In the genomic region with DNA sequence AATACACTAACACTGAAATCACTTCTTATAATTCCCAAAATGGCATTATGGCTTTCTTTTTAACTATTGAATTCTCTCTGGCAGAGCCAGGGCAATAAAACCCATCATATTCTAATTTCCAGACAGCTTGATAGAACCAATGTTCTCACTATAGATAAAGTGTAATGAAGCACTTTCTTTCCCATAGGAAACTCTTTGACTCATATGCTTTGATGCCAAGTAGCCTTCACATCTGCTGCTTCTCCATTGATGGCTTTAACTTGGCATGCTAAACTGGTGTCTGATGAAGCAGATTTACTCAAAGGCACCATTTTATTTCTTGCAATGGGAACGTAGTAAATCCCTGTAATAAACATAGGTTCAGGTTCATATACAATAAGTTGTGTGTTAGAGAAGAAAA, we compare ENCODE assay signal across 33 mouse cellular contexts.
DNase-seq lines count a peak whose midpoint lies in the region; ATAC-seq and TF ChIP-seq lines count a peak whose summit lies in the region.
"Had no signal": no experiment of that assay in that cellular context is flagged by ENCODE, and none has a peak within 500 bp of the region (broad histone marks: within the 10 kb centered on the region; RNA-seq: fewer than 3 reads in every experiment).

No protein-coding gene starts in this region.

- TF ChIP-seq POLR2A in brain, embryonic 14.5 days (IDR thresholded peaks at IDR 0.05; ENCODE audit: borderline replicate concordance, extremely low read depth, insufficient read depth, insufficient read length, poor library complexity, severe bottlenecking), result no peak

- no peaks in the 10 kb centered on the region for H3K4me1 ChIP-seq in hindbrain, embryonic 16.5 days (ENCODE audit: control insufficient read depth, insufficient read depth, low read depth, low read length)
- H3K4me1 ChIP-seq in hindbrain, embryonic 12.5 days, result no peaks in the 10 kb centered on the region
- peaks cover 3% of the 10 kb centered on the region; the same call in 1 of the 2 replicates for H3K4me1 ChIP-seq in forebrain, embryonic 14.5 days (ENCODE audit: control insufficient read depth, insufficient read depth, low read length)
- H3K4me1 ChIP-seq in neural tube, embryonic 13.5 days (replicated peaks), result 0 out of 2 replicates have a peak, but pooled peaks cover 3% of the 10 kb centered on the region
- H3K4me1 ChIP-seq: heart, embryonic 12.5 days; kidney, embryonic 15.5 days; limb, embryonic 10.5 days; limb, embryonic 15.5 days; liver, embryonic 13.5 days; megakaryocyte, embryonic 14.5 days; midbrain, embryonic 15.5 days had no signal

- WGBS in hindbrain, embryonic 16.5 days, result 37% methylated on average over 1 of the region's 1 CpGs
- WGBS in hindbrain, embryonic 12.5 days, result 74% methylated on average over 1 of the region's 1 CpGs
- 11% methylated on average over 1 of the region's 1 CpGs for WGBS in forebrain, embryonic 14.5 days
- 24% methylated on average over 1 of the region's 1 CpGs for WGBS in neural tube, embryonic 13.5 days

- H3K4me2 ChIP-seq in hindbrain, embryonic 16.5 days (ENCODE audit: low read length), result no peak overlapping the region
- no peak overlapping the region for H3K4me2 ChIP-seq in hindbrain, embryonic 12.5 days (replicated peaks)
- H3K4me2 ChIP-seq in forebrain, embryonic 14.5 days (ENCODE audit: low read length), result no peak overlapping the region
- no peak overlapping the region for H3K4me2 ChIP-seq in neural tube, embryonic 13.5 days
- H3K4me2 ChIP-seq: heart, embryonic 12.5 days; kidney, embryonic 15.5 days; limb, embryonic 15.5 days; liver, embryonic 13.5 days; midbrain, embryonic 15.5 days had no signal

- DNase-seq in brain, embryonic 14.5 days (ENCODE audit: low read depth), result peak; percentile 89
- DNase-seq in forebrain, embryonic 14.5 days (ENCODE audit: low spot score), result peak; percentile 81
- DNase-seq in layer of hippocampus, postnatal 25 days (ENCODE audit: extremely low spot score in 1 of 2, low spot score in 1 of 2), result no peak
- no peak for DNase-seq in cerebellum, adult 18-20 months
- DNase-seq: adrenal gland, adult 2 months; cerebellum, adult 9-10 months; cerebellum, postnatal 36 days; heart, adult 2 months; heart, postnatal 4 days; kidney, adult 18-20 months; kidney, postnatal 25 days; layer of hippocampus, postnatal 36 days; liver, embryonic 13.5 days; lung, adult 18-20 months; lung, postnatal 4 days; right cerebral cortex, adult 18-20 months; spleen, adult 18-20 months; thymus, adult 2 months; thymus, postnatal 4 days had no signal

- H3K36me3 ChIP-seq in hindbrain, embryonic 16.5 days (ENCODE audit: control insufficient read depth, insufficient read depth, low read length), result no peaks in the 10 kb centered on the region
- H3K36me3 ChIP-seq in hindbrain, embryonic 12.5 days, result no peaks in the 10 kb centered on the region
- H3K36me3 ChIP-seq in forebrain, embryonic 14.5 days (ENCODE audit: control insufficient read depth, insufficient read depth, low read length), result no peaks in the 10 kb centered on the region
- no peaks in the 10 kb centered on the region for H3K36me3 ChIP-seq in neural tube, embryonic 13.5 days
- H3K36me3 ChIP-seq: heart, embryonic 12.5 days; kidney, embryonic 15.5 days; limb, embryonic 10.5 days; limb, embryonic 15.5 days; liver, embryonic 13.5 days; midbrain, embryonic 15.5 days had no signal

- H3K27ac ChIP-seq in hindbrain, embryonic 16.5 days (ENCODE audit: low read depth, low read length), result no peak overlapping the region
- H3K27ac ChIP-seq in hindbrain, embryonic 12.5 days, result no peak overlapping the region
- no peak overlapping the region for H3K27ac ChIP-seq in forebrain, embryonic 14.5 days (ENCODE audit: low read depth, low read length)
- no peak overlapping the region for H3K27ac ChIP-seq in neural tube, embryonic 13.5 days (replicated peaks)
- H3K27ac ChIP-seq: heart, adult 2 months; kidney, embryonic 15.5 days; layer of hippocampus, adult 2 months; limb, embryonic 10.5 days; limb, embryonic 15.5 days; liver, embryonic 13.5 days; midbrain, embryonic 15.5 days had no signal

- no peak overlapping the region for H3K4me3 ChIP-seq in hindbrain, embryonic 16.5 days (ENCODE audit: low read length)
- H3K4me3 ChIP-seq in hindbrain, embryonic 12.5 days, result no peak overlapping the region
- no peak overlapping the region for H3K4me3 ChIP-seq in forebrain, embryonic 14.5 days (ENCODE audit: low read depth, low read length)
- no peak overlapping the region for H3K4me3 ChIP-seq in neural tube, embryonic 13.5 days
- H3K4me3 ChIP-seq: heart, adult 2 months; heart, embryonic 12.5 days; kidney, embryonic 15.5 days; layer of hippocampus, adult 2 months; limb, embryonic 10.5 days; limb, embryonic 15.5 days; liver, embryonic 13.5 days; megakaryocyte, embryonic 14.5 days; midbrain, embryonic 15.5 days had no signal

- no peaks in the 10 kb centered on the region for H3K9me3 ChIP-seq in hindbrain, embryonic 16.5 days (ENCODE audit: control insufficient read depth, low read length)
- H3K9me3 ChIP-seq in hindbrain, embryonic 12.5 days (replicated peaks), result no peaks in the 10 kb centered on the region
- no peaks in the 10 kb centered on the region for H3K9me3 ChIP-seq in forebrain, embryonic 14.5 days (replicated peaks; ENCODE audit: control insufficient read depth, low read length)
- H3K9me3 ChIP-seq in neural tube, embryonic 13.5 days, result no peaks in the 10 kb centered on the region
- H3K9me3 ChIP-seq: heart, embryonic 12.5 days; kidney, embryonic 15.5 days; limb, embryonic 10.5 days; limb, embryonic 15.5 days; liver, embryonic 13.5 days; megakaryocyte, embryonic 14.5 days; midbrain, embryonic 15.5 days had no signal

- H3K27me3 ChIP-seq in hindbrain, embryonic 16.5 days (replicated peaks; ENCODE audit: control insufficient read depth, insufficient read depth, low read length), result no peaks in the 10 kb centered on the region
- H3K27me3 ChIP-seq in hindbrain, embryonic 12.5 days, result no peaks in the 10 kb centered on the region
- no peaks in the 10 kb centered on the region for H3K27me3 ChIP-seq in forebrain, embryonic 14.5 days (replicated peaks; ENCODE audit: control insufficient read depth, insufficient read depth, low read length)
- no peaks in the 10 kb centered on the region for H3K27me3 ChIP-seq in neural tube, embryonic 13.5 days
- H3K27me3 ChIP-seq: CH12.LX; heart, embryonic 12.5 days; kidney, embryonic 15.5 days; limb, embryonic 15.5 days; liver, embryonic 13.5 days; megakaryocyte, embryonic 14.5 days; midbrain, embryonic 15.5 days had no signal

- ATAC-seq in hindbrain, embryonic 16.5 days, result peak; percentile 65; the same call in 1 of the 2 replicates
- no peak for ATAC-seq in hindbrain, embryonic 12.5 days (ENCODE audit: low FRiP score)
- ATAC-seq in forebrain, embryonic 14.5 days, result peak; percentile 88
- ATAC-seq in neural tube, embryonic 13.5 days (ENCODE audit: low read depth), result peak; percentile 76; the same call in 1 of the 2 replicates
- ATAC-seq: activated CD4-positive, CD25-positive, alpha-beta regulatory T cell, adult 4 months; inflammation-experienced regulatory T-cells, adult 6 months; lung, postnatal 0 days; midbrain, embryonic 15.5 days had no signal

- no peak for TF ChIP-seq CTCF in brain, embryonic 14.5 days (IDR thresholded peaks at IDR 0.05; ENCODE audit: borderline replicate concordance, extremely low read depth, insufficient read depth, insufficient read length)

- no peak overlapping the region for H3K9ac ChIP-seq in hindbrain, embryonic 16.5 days (ENCODE audit: low read depth, low read length)
- no peak overlapping the region for H3K9ac ChIP-seq in hindbrain, embryonic 12.5 days
- H3K9ac ChIP-seq in forebrain, embryonic 14.5 days (ENCODE audit: low read length), result no peak overlapping the region
- no peak overlapping the region for H3K9ac ChIP-seq in neural tube, embryonic 13.5 days
- H3K9ac ChIP-seq: heart, embryonic 12.5 days; kidney, embryonic 15.5 days; limb, embryonic 15.5 days; liver, embryonic 13.5 days; midbrain, embryonic 15.5 days had no signal

Comparison
In these comparisons a context has a peak if more than half of its experiments do, and no peak if none do; other contexts are left out.
1. DNase-seq: peak in brain, embryonic 14.5 days (single experiment) and forebrain, embryonic 14.5 days (single experiment); none in layer of hippocampus, postnatal 25 days (0 of 2) and cerebellum, adult 18-20 months (0 of 2).